Mouse (Mus musculus): ENCODE results near the gene Xrcc4.

DNA sequence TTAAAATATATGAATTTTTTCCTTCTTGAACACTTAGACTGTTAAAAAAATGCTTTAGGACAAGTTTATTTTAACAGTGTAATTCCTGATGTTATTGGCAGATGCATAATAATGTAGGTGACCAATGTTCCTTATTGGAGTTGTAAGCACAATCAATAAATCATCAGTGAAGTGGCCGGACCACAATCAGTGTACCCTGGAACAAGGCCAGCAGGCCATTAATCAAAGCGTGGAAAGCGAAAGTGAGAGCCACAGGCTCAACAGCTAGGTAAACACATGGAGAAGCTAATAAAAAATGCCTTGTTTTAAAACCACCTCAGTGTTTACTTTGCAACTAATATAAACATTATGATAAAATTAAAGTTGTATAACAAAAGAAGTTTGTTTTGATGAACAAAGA lies 159.9 kb downstream of the Xrcc4 start:
- TF ChIP-seq CTCF (IDR thresholded peaks at IDR 0.05; ENCODE audit: low read depth, low read length) (no peak), POLR2A (IDR thresholded peaks at IDR 0.05; ENCODE audit: insufficient read depth, low read length) (no peak)
